Comparison of ENCODE assay signal across 9 mouse cellular contexts in the genomic region with DNA sequence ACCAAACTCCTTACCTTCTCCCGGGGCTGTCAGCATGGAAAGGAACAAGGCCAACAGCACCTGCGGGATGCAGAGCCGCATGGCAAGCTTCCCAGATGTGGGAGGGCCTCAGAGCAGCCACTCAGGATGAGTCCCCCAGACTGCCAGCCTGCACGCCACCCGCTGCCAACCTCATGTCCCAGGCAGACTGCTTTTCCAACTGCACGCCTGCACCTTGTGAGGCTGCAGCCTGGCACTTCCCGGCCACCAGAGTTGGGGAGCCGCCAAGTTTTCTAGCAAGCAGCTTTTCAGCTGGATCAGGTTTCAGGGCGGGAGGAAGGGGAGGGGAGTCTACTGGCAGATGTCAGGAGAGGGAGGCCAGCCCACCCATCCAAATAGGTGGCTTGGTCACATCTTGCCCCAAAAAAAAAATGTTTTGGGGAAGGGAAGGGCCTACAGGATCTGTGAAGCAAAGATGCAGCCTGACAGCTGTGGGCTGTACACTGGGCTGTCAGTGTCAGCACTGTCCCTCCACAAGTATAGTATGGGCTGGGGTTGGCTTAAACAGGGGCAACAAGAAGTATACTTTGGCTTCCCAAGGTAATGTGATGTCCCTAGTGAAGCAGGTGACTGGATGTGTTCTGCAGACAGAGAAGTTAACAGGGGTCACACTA. TPM values are rescaled to one million over a fixed set of nuclear protein-coding genes. Genes with fewer than 3 reads are reported as not detected.
A peak's percentile ranks its signal among the peaks of the same experiment; 100 is the strongest.
DNase-seq lines count a peak whose midpoint lies in the region; ATAC-seq and TF ChIP-seq lines count a peak whose summit lies in the region.
"Had no signal": no experiment of that assay in that cellular context is flagged by ENCODE, and none has a peak within 500 bp of the region (broad histone marks: within the 10 kb centered on the region; RNA-seq: fewer than 3 reads in every experiment).

A gene (minus strand): TSS at position 215 of the 653 bp plus-strand sequence.

- intact Hi-C loops in gastrocnemius, postnatal 14 days (cut with DNase I; ENCODE audit: low total_unique reads), result no loop called here
- intact Hi-C loops in left cerebral cortex, postnatal 36 days (cut with DNase I), result loop anchor here (5.0 kb wide), 1 partner anchor 51 kb away; a partner anchor contains a TSS

- H3K27ac ChIP-seq in kidney, adult 2 months (ENCODE audit: insufficient read depth, low read depth, low read length), result no peak within 1 kb of the TSS
- peak within 1 kb of the TSS; percentile 61 for H3K27ac ChIP-seq in neural tube, embryonic 13.5 days (replicated peaks)

- no peaks in the 10 kb centered on the region for H3K36me3 ChIP-seq in kidney, adult 2 months (ENCODE audit: control insufficient read depth, insufficient read depth, low read length)
- no peaks in the 10 kb centered on the region for H3K36me3 ChIP-seq in neural tube, embryonic 13.5 days

- no peaks in the 10 kb centered on the region for H3K27me3 ChIP-seq in kidney, adult 2 months (replicated peaks; ENCODE audit: control insufficient read depth, insufficient read depth, low read length)
- H3K27me3 ChIP-seq in neural tube, embryonic 13.5 days, result no peaks in the 10 kb centered on the region; the same call in 1 of the 2 replicates

- no peaks in the 10 kb centered on the region for H3K9me3 ChIP-seq in neural tube, embryonic 13.5 days

- peak; percentile 93 for ATAC-seq in neural tube, embryonic 13.5 days (ENCODE audit: low read depth)

- no peak within 1 kb of the TSS for H3K4me2 ChIP-seq in neural tube, embryonic 13.5 days

- H3K9ac ChIP-seq in neural tube, embryonic 13.5 days, result no peak within 1 kb of the TSS

- no peak for TF ChIP-seq POLR2A in kidney, adult 2 months (IDR thresholded peaks at IDR 0.05; ENCODE audit: low read depth, low read length)

- DNase-seq in adrenal gland, adult 18-20 months (ENCODE audit: low spot score in 2 of 2), result peak; percentile 12 to 32
- DNase-seq in cerebellum, postnatal 4 days (ENCODE audit: low spot score in 2 of 2), result peak; percentile 58 to 86
- peak; percentile 45 for DNase-seq in gastrocnemius, postnatal 14 days
- DNase-seq in kidney, adult 2 months, result peak; percentile 53
- peak; percentile 39 to 46 for DNase-seq in left cerebral cortex, postnatal 36 days (ENCODE audit: low spot score in 2 of 2)
- no peak for DNase-seq in yolk sac, embryonic 10.5 days (ENCODE audit: low spot score)
- no peak for DNase-seq in spleen, postnatal 36 days (ENCODE audit: low spot score in 2 of 2)

- no peaks in the 10 kb centered on the region for H3K4me1 ChIP-seq in kidney, adult 2 months (ENCODE audit: control insufficient read depth, insufficient read depth, low read length)
- H3K4me1 ChIP-seq in neural tube, embryonic 13.5 days (replicated peaks), result peaks cover 13% of the 10 kb centered on the region

- TF ChIP-seq CTCF in kidney, adult 2 months (conservative IDR thresholded peaks at IDR 0.05; ENCODE audit: insufficient read depth, insufficient read length, low read depth, low read length), result no peak

- H3K4me3 ChIP-seq in kidney, adult 2 months (ENCODE audit: insufficient read depth, low read depth, low read length), result no peak within 1 kb of the TSS
- no peak within 1 kb of the TSS for H3K4me3 ChIP-seq in neural tube, embryonic 13.5 days

- WGBS in kidney, adult 2 months, result 4% methylated on average over 9 of the region's 9 CpGs
- WGBS in neural tube, embryonic 13.5 days, result 6% methylated on average over 9 of the region's 9 CpGs

RNA-seq across cellular contexts. Expression of the gene that starts here (rescaled TPM):
- 1 to 10 TPM; 4.4 to 7.1 TPM for total RNA-seq in adrenal gland, adult 18-20 months (2021)
- total RNA-seq in gastrocnemius, postnatal 14 days (2021), result not detected
- polyA plus RNA-seq in kidney, adult 2 months (2012; rRNA removed), result 1.4 and 2.5 TPM in 2 replicates
- 1 to 10 TPM; 7.4 to 7.8 TPM for total RNA-seq in left cerebral cortex, postnatal 36 days (2021)
- 6.5 and 9.9 TPM in 2 replicates for polyA plus RNA-seq in neural tube, embryonic 13.5 days (2015; fragmentation: Nextera tagmentation; extraction: Ambion mirVana)
- total RNA-seq: common myeloid progenitor, adult 5-6 weeks had no signal

Comparison
In these comparisons a context has a peak if more than half of its experiments do, and no peak if none do; other contexts are left out.
1. RNA of the gene that starts here (total RNA-seq): 7.4 to 7.8 TPM in left cerebral cortex, postnatal 36 days and 4.4 to 7.1 TPM in adrenal gland, adult 18-20 months; not detected in gastrocnemius, postnatal 14 days; every median in the first group is over 4 times any median in the second.
2. Peak in DNase-seq in gastrocnemius, postnatal 14 days; RNA of the gene not detected or under 1 TPM.
3. DNase-seq: peak in adrenal gland, adult 18-20 months (2 of 2), cerebellum, postnatal 4 days (2 of 2), kidney, adult 2 months (single experiment) and left cerebral cortex, postnatal 36 days (2 of 2); none in yolk sac, embryonic 10.5 days (single experiment) and spleen, postnatal 36 days (0 of 2).